Mouse (Mus musculus) cerebellum, adult 2 months (tissue): Measurements from ENCODE around the gene Acp2.

Experiments
- CTCF ChIP-seq: fragments of 200-500 bp; IDR thresholded peaks from 2 replicates; pipeline ENCODE4 v1.5.1; 2011; ENCODE audit warnings: low read depth, mild to moderate bottlenecking, control low read depth, low read length, moderate library complexity, borderline replicate concordance; ENCODE audit not compliant: insufficient read depth
- POLR2A ChIP-seq: fragments of 200-500 bp; IDR thresholded peaks from 2 replicates; pipeline ENCODE4 v1.6.1; 2011; ENCODE audit warnings: low read length, control low read depth, borderline replicate concordance; ENCODE audit not compliant: insufficient read depth

- TF ChIP-seq CTCF: no peak
- no peak for TF ChIP-seq POLR2A
Measured at GRCm38 (mm10) chr2:91186208-91186607, 16.5 kb upstream of the Acp2 start.
